Mouse (Mus musculus) adrenal gland, adult 8-10 months (tissue): ENCODE data around the gene Lrmp. TPM values are rescaled to one million over a fixed set of nuclear protein-coding genes. Genes with fewer than 3 reads are reported as not detected.
A peak's percentile ranks its signal among the peaks of the same experiment; 100 is the strongest.

Experiments
- DNase-seq: peaks from one replicate; pipeline ENCODE4 v3.0.0; 2022
- total RNA-seq, 4 experiments: library from RNA; stranded (reverse); gene quantifications; 2 replicates each; pipeline ENCODE4 v1.2.4; 2022

Gene Lrmp
- total RNA-seq, 4 experiments from 2014 or later = 1.9 to 4.8 (median 4.3) TPM

DNA sequence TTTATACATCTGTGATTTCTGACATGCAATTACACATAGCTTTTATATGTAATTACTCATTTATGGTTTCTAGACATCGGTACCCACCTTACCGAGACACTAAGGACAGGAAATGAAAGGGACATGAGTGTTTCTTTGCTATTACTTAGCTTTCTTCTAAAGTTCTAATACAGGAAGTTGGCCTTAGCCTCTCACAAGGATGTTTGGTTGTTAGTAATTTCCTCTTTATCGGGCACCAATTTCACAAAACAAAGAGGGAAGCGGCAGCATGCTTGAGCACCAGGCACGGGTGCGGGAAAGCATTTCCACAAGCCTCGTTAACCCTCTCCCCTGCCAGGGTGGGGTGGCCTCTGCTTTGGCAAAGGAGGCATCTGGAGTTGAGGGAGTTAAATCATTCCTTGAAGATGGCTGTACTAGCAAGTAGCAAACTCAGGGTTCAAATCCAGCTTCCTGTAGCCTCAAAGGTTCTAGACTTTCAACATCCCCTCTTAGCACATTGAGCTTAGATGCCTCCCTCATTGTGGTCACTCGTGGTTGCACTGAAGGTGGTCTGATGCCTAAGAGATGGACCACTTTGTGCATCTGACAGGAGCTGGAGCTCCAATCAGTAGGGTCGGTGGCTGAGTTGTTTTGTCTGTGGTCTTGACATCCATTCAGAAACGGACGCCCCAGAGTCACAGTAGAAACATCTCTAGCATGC lies 24.5 kb downstream of the Lrmp start:
- no peak for DNase-seq

DNA sequence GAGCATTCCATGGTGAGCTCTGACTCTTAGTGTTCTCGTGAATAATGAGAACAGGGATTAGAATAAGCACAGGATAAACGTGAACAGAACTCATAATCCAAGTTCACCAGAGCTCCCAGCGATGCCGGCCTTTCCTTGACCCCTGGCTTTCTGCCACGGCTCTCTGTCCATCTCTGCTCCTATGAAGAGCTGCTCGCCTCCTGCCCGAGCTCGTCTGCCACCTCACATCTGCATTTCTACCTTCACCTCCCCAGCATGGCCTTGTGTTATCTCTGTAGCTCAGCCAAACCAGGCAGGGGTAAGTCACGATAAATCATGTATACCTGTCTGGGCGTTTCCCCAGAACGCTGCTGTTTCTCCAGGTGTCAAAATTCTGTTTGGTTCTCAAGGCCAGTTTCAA lies 25.3 kb downstream of the Lrmp start:
- peak; percentile 10 for DNase-seq

- DNase-seq = no peak
These were observed 26.4 kb downstream of the Lrmp start for GRCm38 (mm10) chr6:145141827-145142226.

DNA sequence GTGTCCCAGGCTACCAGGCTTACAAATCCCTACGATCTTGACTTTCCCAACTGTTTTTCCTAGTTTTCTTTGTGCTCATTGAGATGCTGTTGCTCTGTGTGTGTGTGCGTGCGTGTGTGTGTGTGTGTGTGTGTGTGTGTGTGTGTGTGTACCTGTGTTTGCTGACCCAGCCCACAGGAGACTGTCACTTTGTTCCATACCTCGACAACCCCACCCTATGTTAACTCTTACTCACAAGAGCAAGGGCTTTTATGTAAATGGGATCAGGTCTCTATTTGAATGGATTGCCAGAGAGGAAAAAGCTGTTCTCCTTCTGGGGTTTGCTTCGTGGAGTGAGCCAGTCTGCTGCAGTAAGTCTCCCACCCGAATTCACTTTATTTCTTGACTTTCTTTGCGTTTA lies 29.7 kb downstream of the Lrmp start:
- DNase-seq = no peak

DNA sequence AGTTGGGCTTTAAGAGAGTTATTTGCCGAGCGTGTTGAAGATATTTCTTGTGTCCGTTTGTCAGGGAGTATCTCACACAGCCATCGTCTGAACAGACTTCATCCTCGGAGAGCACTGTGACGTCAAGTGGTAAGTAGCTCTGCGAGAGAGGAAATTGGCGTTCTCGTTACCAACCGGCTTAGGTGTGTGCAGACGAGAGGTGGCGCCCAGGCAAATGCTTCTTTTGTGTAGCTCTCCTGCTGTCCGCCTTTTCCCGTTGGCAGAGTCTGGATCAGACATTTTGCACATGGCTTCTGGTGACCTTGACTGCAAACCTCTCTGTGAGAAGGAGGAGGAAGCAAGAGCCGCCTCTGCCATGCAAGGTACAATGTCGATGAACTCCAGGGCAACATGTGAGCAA lies 32.3 kb downstream of the Lrmp start:
- DNase-seq = no peak

DNA sequence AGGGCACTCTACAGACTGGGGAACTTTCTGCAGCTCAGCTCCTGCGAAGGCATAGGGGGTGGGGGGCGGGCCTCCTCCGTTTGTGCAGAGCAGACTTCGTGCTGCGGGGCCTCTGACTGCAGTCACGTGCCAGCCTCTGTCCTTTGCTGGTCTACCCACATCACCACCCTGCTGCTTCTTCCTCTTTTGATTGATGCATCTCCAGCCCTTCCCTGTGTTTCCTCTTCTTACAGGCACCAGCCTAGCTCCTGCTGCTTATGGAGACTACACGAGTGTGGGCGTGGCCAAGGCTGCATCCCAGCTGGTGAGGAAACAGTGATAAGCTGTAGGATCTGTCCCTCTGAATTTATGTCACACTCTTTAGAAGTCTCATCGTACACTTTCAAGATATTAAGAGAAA lies 33.6 kb downstream of the Lrmp start:
- DNase-seq = no peak

GRCm38 (mm10) chr6:145158619-145159018 lies 43.2 kb downstream of the Lrmp start:
- no peak for DNase-seq

- DNase-seq = no peak
These were observed 45.1 kb downstream of the Lrmp start for GRCm38 (mm10) chr6:145160581-145160980.

- DNase-seq = no peak
These were observed 56.6 kb downstream of the Lrmp start for GRCm38 (mm10) chr6:145171892-145172606.

GRCm38 (mm10) chr6:145173781-145174191 lies 58.3 kb downstream of the Lrmp start:
- peak; percentile 81 for DNase-seq

DNA sequence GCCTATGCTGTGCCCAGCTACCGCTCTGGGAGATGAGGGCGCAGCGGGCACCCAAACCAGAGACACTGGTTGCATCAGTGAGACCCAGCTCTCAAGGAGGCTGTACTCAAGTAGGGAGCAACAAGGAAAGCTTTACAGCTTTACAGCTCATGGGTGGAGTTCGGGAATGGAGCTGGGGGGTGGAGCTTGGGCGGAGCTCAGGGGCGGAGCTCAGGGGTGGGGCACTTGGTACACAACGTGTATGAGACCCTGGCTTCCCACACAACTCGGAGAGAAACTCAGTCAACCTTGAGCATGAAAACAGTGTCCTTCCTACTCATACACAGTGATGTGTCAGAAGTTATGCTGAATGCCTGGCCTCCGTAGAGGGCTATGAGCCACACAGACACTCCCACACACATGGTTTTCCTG lies 60.1 kb downstream of the Lrmp start:
- peak; percentile 61 for DNase-seq

GRCm38 (mm10) chr6:145176474-145176873 lies 61.0 kb downstream of the Lrmp start:
- no peak for DNase-seq

DNA sequence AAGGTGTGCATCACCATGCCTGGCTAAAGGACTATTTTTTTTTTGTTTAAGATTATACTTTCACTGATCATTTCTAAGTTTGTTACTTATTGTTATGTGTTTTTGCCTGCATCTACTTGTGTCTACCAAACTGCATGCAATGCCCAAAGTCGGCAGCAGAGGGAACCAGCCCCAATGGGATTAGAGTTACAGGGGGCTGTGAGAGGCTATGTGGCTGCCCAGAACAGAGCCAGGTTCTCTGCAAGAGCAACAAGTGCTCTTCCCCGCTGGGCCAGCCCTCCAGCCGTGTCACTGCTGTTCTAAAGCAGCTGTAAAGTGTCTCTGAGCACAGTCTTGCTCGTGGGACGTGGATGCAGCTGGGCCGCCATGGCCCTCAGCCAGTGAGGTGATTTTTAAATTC lies 64.2 kb downstream of the Lrmp start:
- peak; percentile 20 for DNase-seq

GRCm38 (mm10) chr6:145182044-145182443 lies 66.6 kb downstream of the Lrmp start:
- DNase-seq = peak; percentile 77

DNA sequence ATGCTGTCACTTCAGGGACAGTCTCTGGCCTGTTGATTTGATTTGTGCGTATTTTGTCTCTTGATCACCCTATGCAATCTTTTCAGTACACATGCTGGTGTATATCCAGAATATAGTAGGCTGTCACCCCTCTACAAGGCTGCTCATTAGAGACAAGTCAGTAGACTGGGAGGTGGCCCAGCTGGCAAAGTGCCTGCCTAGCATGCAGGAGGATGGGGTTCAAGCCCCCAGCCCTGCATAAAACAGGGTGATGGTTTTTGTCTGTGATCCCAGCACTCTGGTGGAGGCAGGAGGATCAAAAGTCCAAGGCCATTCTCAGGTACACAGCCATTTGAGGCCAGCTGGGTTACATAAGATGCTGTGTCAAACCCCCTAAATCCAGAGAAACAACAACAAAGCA lies 70.6 kb downstream of the Lrmp start:
- no peak for DNase-seq

- DNase-seq = no peak
These were observed 71.9 kb downstream of the Lrmp start for GRCm38 (mm10) chr6:145187093-145188088.

- no peak for DNase-seq
These were observed 77.6 kb downstream of the Lrmp start for GRCm38 (mm10) chr6:145193038-145193437.

DNA sequence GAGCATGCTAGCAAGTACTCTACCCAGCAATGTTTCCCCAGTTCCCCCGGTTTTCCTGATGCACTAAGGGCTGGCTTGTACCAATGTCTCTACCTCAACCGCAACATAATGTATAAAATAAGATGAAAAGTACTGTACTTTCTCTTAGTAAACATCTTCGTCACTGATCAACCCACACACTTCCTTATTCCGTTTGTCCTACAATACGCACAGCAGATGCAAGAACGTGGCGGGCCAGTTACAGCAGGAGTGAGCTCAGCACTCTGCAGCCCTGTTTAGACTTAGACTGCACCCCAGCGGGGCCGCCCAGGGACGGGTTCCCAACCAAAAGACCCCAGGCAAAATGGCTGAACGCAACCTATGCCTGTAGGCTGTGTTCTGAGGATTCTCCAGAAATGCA lies 78.0 kb downstream of the Lrmp start:
- DNase-seq = no peak

GRCm38 (mm10) chr6:145197949-145198686 lies 82.7 kb downstream of the Lrmp start:
- DNase-seq = no peak

DNA sequence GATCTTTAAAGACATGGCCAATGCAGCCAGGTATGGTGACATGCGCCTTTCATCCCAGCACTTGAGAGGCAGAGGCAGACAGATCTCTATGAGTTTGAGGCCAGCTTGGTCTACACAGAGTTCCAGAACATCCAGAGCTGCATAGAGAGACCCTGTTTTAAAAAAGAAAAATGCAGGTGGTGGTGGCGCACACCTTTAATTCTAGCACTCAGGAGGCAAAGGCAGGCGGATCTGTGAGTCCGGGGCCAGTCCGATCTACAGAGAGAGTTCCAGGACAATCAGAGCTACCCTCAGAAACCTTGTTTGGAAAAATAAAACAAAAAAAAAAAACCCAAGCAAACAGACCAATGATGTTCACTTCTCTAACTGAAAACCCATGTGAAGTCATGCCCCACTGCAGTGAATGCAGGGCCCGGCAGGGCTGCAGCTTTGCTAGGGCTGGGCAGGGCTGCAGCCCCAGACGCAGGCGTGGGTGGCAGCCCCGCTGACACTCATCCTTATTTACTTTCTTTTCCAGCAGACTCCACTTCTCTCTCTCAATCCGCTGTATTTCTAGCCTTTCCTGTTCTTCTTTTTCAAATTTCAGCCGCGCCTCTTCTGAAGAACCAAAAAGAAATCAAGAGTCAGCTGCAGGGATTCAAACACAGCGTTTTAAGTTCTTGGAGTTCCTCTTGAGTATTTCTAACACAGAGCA lies 87.1 kb downstream of the Lrmp start:
- DNase-seq = no peak

- no peak for DNase-seq
These were observed 89.0 kb downstream of the Lrmp start for GRCm38 (mm10) chr6:145204440-145204839.

GRCm38 (mm10) chr6:145205142-145205541 lies 89.7 kb downstream of the Lrmp start:
- no peak for DNase-seq
